Mouse (Mus musculus) liver, embryonic 15.5 days (tissue): Measurements from ENCODE around the gene Marveld3. TPM values are rescaled to one million over a fixed set of nuclear protein-coding genes. Genes with fewer than 3 reads are reported as not detected.
A peak's percentile ranks its signal among the peaks of the same experiment; 100 is the strongest.

Source experiments
- ATAC-seq: fragments of 200-750 bp; cut with Nextera tagmentation; 2 replicates; pipeline ENCODE4 v1.8.0; 2017; ENCODE audit warnings: moderate number of reproducible peaks, mild to moderate bottlenecking, moderate library complexity; ENCODE audit not compliant: insufficient read depth
- H3K27ac ChIP-seq: fragments of 300-500 bp; sonication (generic); replicated peaks from 2 replicates; pipeline ENCODE4 v1.5.1; 2015; ENCODE audit warnings: mild to moderate bottlenecking, inconsistent platforms
- H3K27me3 ChIP-seq: fragments of 300-500 bp; sonication (generic); 2 replicates; pipeline ENCODE4 v1.6.1; 2015; ENCODE audit warnings: mild to moderate bottlenecking, inconsistent platforms
- H3K36me3 ChIP-seq: fragments of 300-500 bp; sonication (generic); replicated peaks from 2 replicates; pipeline ENCODE4 v1.6.1; 2015; ENCODE audit warnings: moderate library complexity, mild to moderate bottlenecking, inconsistent platforms
- H3K4me1 ChIP-seq: fragments of 300-500 bp; sonication (generic); replicated peaks from 2 replicates; pipeline ENCODE4 v1.6.1; 2015; ENCODE audit warnings: inconsistent platforms
- H3K4me2 ChIP-seq: fragments of 300-500 bp; sonication (generic); 2 replicates; pipeline ENCODE4 v1.6.1; 2015; ENCODE audit warnings: moderate library complexity, mild to moderate bottlenecking, inconsistent platforms
- H3K4me3 ChIP-seq: fragments of 300-500 bp; sonication (generic); replicated peaks from 2 replicates; pipeline ENCODE4 v1.5.1; 2015; ENCODE audit warnings: mild to moderate bottlenecking, inconsistent platforms
- H3K9ac ChIP-seq: fragments of 300-500 bp; sonication (generic); 2 replicates; pipeline ENCODE4 v1.6.1; 2015; ENCODE audit warnings: moderate library complexity, mild to moderate bottlenecking, inconsistent platforms
- H3K9me3 ChIP-seq: fragments of 300-500 bp; sonication (generic); replicated peaks from 2 replicates; pipeline ENCODE4 v1.6.1; 2016; ENCODE audit warnings: inconsistent platforms
- WGBS: fragments of 180-500 bp; shearing (Covaris S2); methylation state at CpG from one replicate; pipeline ENCODE4 v1.1.7; 2015; ENCODE audit warnings: mixed read lengths; ENCODE audit not compliant: insufficient replicate concordance; 5-methylcytosine and 5-hydroxymethylcytosine counted together
- polyA plus RNA-seq: library from polyadenylated mRNA; unstranded; fragments of >200 nt; fragmentation: Nextera tagmentation; extraction: Ambion mirVana; gene quantifications from 2 replicates; pipeline ENCODE4 v1.2.1, GENCODE M21; 2015

The Marveld3 gene
- polyA plus RNA-seq, 1 experiment from 2014 or later: 0.06 TPM

DNA sequence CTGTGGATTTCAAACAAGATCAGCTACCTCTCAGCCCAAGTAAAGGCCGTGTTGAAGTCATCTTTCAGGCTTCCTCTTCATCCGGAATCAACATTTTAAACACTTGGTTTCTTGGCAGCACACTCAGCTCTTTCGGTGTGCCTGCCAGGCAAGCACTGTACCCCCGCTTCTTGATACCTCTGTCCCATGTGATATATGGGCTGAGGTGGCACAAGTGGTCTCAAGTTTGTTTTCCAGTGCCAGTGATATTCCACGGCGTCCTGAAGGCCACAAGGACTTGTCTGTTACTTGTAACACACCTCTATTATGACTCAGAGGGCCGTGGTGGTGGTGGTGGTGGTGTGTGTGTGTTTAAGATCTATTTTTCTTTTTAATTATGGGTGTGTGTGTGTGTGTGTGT is 16.3 kb downstream of the Marveld3 start:
- ATAC-seq: no peak
- H3K9ac ChIP-seq: no peak overlapping the region
- WGBS: 71% methylated on average over 7 of the region's 7 CpGs

GRCm38 (mm10) chr8:109945153-109945632 is 16.8 kb downstream of the Marveld3 start:
- Histone ChIP-seq H3K4me2 (no peak overlapping the region), H3K27me3 (peaks cover 42% of the 10 kb centered on the region), H3K9me3 (no peaks in the 10 kb centered on the region), H3K4me1 (peaks cover 16% of the 10 kb centered on the region; the same call in 1 of the 2 replicates), H3K27ac (no peak overlapping the region), H3K36me3 (peaks cover 35% of the 10 kb centered on the region), H3K9ac (no peak overlapping the region), H3K4me3 (no peak overlapping the region)
- WGBS: 65% methylated on average over 9 of the region's 9 CpGs
- no peak for ATAC-seq

More for the DNA sequence above, 16.3 kb downstream of the Marveld3 start:
- Histone ChIP-seq H3K4me2 (no peak overlapping the region), H3K9me3 (no peaks in the 10 kb centered on the region), H3K36me3 (peaks cover 30% of the 10 kb centered on the region), H3K4me3 (no peak overlapping the region), H3K27ac (no peak overlapping the region), H3K4me1 (peaks cover 16% of the 10 kb centered on the region; the same call in 1 of the 2 replicates), H3K27me3 (peaks cover 47% of the 10 kb centered on the region)

DNA sequence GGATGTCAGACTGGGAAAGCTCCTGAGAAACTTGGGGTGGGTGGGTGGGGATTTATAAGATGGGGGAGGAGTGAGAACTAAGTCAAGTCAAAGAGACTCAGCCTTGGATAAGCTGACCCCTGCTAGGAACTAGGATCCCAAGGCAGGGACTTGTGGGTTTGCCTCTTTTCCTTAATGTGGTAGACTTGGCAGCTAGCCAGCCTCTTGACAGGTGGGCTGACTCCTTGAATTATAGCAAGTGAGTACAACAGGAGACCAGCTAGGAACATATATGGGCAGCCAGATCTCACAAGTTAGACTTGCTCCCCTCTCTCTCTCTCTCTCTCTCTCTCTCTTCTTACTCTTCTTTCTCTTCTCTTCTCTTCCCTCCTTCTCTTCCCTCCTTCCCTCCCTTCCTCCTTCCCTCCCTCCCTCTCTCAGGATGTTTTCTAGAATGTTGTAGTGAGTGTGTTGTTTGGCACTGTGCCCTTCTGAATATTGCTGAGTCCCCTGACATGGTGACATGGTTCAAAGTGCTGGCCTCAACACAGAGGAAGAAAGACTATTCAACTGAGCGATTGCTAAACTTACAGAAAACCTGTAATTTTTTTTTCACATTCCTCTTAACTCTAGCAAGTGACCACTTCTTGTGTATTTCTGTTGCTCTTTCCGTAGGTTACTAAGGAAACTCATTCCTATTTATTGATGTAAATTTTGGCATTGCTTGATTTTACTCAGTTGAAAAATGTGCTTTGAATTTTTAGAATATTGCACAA is 20.2 kb downstream of the Marveld3 start:
- no peak overlapping the region for H3K9ac ChIP-seq
- H3K9me3 ChIP-seq: no peaks in the 10 kb centered on the region
- peaks cover 7% of the 10 kb centered on the region; the same call in 1 of the 2 replicates for H3K4me1 ChIP-seq
- no peak overlapping the region for H3K4me3 ChIP-seq
- no peak overlapping the region for H3K27ac ChIP-seq
- peaks cover 63% of the 10 kb centered on the region for H3K36me3 ChIP-seq
- 79% methylated on average over 2 of the region's 2 CpGs for WGBS
- no peak overlapping the region for H3K4me2 ChIP-seq
- no peak for ATAC-seq
- peaks cover 9% of the 10 kb centered on the region for H3K27me3 ChIP-seq

- no peak overlapping the region for H3K4me3 ChIP-seq
- H3K4me2 ChIP-seq: no peak overlapping the region
- H3K27me3 ChIP-seq: no peaks in the 10 kb centered on the region
- no peak overlapping the region for H3K9ac ChIP-seq
- H3K4me1 ChIP-seq: no peaks in the 10 kb centered on the region
- no peak overlapping the region for H3K27ac ChIP-seq
- H3K9me3 ChIP-seq: no peaks in the 10 kb centered on the region
- ATAC-seq: no peak
- 87% methylated on average over 8 of the region's 8 CpGs for WGBS
- peaks cover 86% of the 10 kb centered on the region for H3K36me3 ChIP-seq
These were observed 41.3 kb downstream of the Marveld3 start for GRCm38 (mm10) chr8:109920406-109921390.

GRCm38 (mm10) chr8:109917277-109917676 is 44.7 kb downstream of the Marveld3 start:
- WGBS: 45% methylated on average over 4 of the region's 4 CpGs
- peak; percentile 56 for ATAC-seq
- H3K9ac ChIP-seq: no peak overlapping the region

DNA sequence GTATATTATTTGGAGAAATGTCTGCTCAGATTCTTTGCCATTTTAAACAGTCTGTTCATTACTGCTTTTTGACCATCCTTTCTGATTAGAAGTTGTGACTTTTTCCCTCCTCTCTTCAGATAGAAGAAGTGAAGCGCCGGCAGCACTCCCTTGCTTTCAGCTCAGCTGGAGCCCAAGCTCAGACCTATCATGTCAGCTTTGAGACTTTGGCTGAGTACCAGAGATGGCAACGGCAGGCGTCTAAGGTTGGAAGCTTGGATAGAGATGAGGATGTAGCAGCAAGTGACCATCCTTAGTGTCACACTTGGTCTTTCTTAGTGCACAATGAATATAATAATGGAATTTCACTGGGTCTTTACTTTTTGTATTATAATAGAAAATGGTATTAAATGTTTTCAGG is 54.6 kb downstream of the Marveld3 start:
- H3K4me3 ChIP-seq: no peak overlapping the region
- ATAC-seq: no peak
- 88% methylated on average over 4 of the region's 4 CpGs for WGBS

More at GRCm38 (mm10) chr8:109917277-109917676, 44.7 kb downstream of the Marveld3 start:
- Histone ChIP-seq H3K9me3 (no peaks in the 10 kb centered on the region), H3K4me1 (no peaks in the 10 kb centered on the region), H3K36me3 (peaks cover 96% of the 10 kb centered on the region), H3K4me2 (no peak overlapping the region), H3K4me3 (no peak overlapping the region), H3K27ac (no peak overlapping the region), H3K27me3 (no peaks in the 10 kb centered on the region)

DNA sequence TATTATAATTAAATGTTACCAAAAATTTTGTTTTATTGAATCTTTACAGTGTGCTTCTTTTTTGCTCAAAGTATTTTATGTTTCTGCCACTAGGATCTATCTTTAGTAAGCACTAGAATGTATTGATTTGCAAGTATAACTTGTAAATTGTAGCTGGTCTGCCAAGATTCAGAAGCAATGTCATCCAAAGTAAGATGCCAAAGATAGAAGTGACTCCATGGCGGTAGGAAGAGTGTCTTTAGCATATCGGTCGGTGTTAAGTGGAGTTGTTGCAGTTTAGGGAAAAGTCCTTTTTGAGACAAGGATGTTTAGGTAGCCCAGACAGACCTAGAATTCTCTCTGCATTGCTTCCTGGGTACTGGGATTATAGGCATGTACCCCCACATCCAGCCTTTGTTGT is 55.1 kb downstream of the Marveld3 start:
- H3K27me3 ChIP-seq: no peaks in the 10 kb centered on the region
- no peak overlapping the region for H3K4me3 ChIP-seq
- WGBS: 90% methylated on average over 3 of the region's 3 CpGs
- no peak for ATAC-seq
- H3K27ac ChIP-seq: no peak overlapping the region
- peaks cover 78% of the 10 kb centered on the region for H3K36me3 ChIP-seq
- H3K4me1 ChIP-seq: 0 out of 2 replicates have a peak, but pooled peaks cover 6% of the 10 kb centered on the region
- H3K9ac ChIP-seq: no peak overlapping the region
- no peak overlapping the region for H3K4me2 ChIP-seq
- H3K9me3 ChIP-seq: no peaks in the 10 kb centered on the region

More for the DNA sequence above, 54.6 kb downstream of the Marveld3 start:
- H3K9ac ChIP-seq: no peak overlapping the region
- H3K27me3 ChIP-seq: no peaks in the 10 kb centered on the region
- peaks cover 80% of the 10 kb centered on the region for H3K36me3 ChIP-seq
- no peaks in the 10 kb centered on the region for H3K9me3 ChIP-seq
- H3K27ac ChIP-seq: no peak overlapping the region
- H3K4me1 ChIP-seq: 0 out of 2 replicates have a peak, but pooled peaks cover 6% of the 10 kb centered on the region
- no peak overlapping the region for H3K4me2 ChIP-seq

GRCm38 (mm10) chr8:109904928-109905668 is 56.9 kb downstream of the Marveld3 start:
- no peak overlapping the region for H3K9ac ChIP-seq
- H3K4me1 ChIP-seq: 0 out of 2 replicates have a peak, but pooled peaks cover 6% of the 10 kb centered on the region
- ATAC-seq: no peak
- no peaks in the 10 kb centered on the region for H3K27me3 ChIP-seq
- 77% methylated on average over 1 of the region's 1 CpGs for WGBS
- H3K36me3 ChIP-seq: peaks cover 79% of the 10 kb centered on the region
- H3K4me2 ChIP-seq: no peak overlapping the region
- no peaks in the 10 kb centered on the region for H3K9me3 ChIP-seq
- H3K4me3 ChIP-seq: no peak overlapping the region
- no peak overlapping the region for H3K27ac ChIP-seq

- H3K9ac ChIP-seq: no peak overlapping the region
These were observed 58.0 kb downstream of the Marveld3 start for GRCm38 (mm10) chr8:109903909-109904469.

GRCm38 (mm10) chr8:109902379-109902778 is 59.6 kb downstream of the Marveld3 start:
- 0 out of 2 replicates have a peak, but pooled peaks cover 6% of the 10 kb centered on the region for H3K4me1 ChIP-seq
- H3K9ac ChIP-seq: no peak overlapping the region
- no peak overlapping the region for H3K4me2 ChIP-seq
- H3K36me3 ChIP-seq: peaks cover 59% of the 10 kb centered on the region
- H3K4me3 ChIP-seq: no peak overlapping the region
- H3K27me3 ChIP-seq: no peaks in the 10 kb centered on the region
- ATAC-seq: no peak
- no peak overlapping the region for H3K27ac ChIP-seq
- no peaks in the 10 kb centered on the region for H3K9me3 ChIP-seq

More at GRCm38 (mm10) chr8:109903909-109904469, 58.0 kb downstream of the Marveld3 start:
- ATAC-seq: no peak
- Histone ChIP-seq H3K4me2 (no peak overlapping the region), H3K4me3 (no peak overlapping the region), H3K4me1 (0 out of 2 replicates have a peak, but pooled peaks cover 6% of the 10 kb centered on the region), H3K9me3 (no peaks in the 10 kb centered on the region), H3K27me3 (no peaks in the 10 kb centered on the region), H3K27ac (no peak overlapping the region), H3K36me3 (peaks cover 72% of the 10 kb centered on the region)
- WGBS: 77% methylated on average over 10 of the region's 10 CpGs
